Mouse (Mus musculus): ENCODE measurements around the gene Clk2. TPM values are rescaled to one million over a fixed set of nuclear protein-coding genes. Genes with fewer than 3 reads are reported as not detected.
A peak's percentile ranks its signal among the peaks of the same experiment; 100 is the strongest.
"Not testable (repeated sequence)": the region's sequence is repeated elsewhere in the genome, so short reads cannot be mapped to it uniquely, and the experiment has no call there.

The Clk2 gene
- polyA plus RNA-seq, 1 experiment from 2014 or later = 24.8 TPM

DNA sequence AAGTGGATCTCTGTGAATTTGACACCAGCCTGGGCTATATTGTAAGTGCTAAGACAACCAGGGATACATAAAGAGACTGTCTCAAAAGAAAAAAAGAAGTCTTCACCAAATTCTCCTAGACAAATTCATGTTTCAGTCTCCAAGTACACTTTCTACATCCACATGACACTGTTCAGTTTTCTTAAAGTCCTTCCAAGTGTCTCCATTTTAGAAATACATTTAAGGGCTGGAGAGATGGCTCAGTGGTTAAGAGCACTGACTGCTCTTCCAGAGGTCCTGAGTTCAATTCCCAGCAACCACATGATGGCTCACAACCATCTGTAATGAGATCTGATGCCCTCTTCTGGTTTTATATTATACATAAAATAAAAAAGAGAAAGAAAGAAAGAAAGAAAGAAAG, 3.4 kb upstream of the Clk2 start:
- H3K4me2 ChIP-seq; H3K9ac ChIP-seq; H3K4me3 ChIP-seq; ATAC-seq (ENCODE audit: insufficient number of reproducible peaks, low FRiP score); H3K27ac ChIP-seq (ENCODE audit: poor library complexity, severe bottlenecking); H3K9me3 ChIP-seq (replicated peaks); H3K36me3 ChIP-seq: not testable (repeated sequence)
- H3K27me3 ChIP-seq (replicated peaks) = peaks cover 31% of the 10 kb centered on the region
- peaks cover 24% of the 10 kb centered on the region for H3K4me1 ChIP-seq (replicated peaks)

DNA sequence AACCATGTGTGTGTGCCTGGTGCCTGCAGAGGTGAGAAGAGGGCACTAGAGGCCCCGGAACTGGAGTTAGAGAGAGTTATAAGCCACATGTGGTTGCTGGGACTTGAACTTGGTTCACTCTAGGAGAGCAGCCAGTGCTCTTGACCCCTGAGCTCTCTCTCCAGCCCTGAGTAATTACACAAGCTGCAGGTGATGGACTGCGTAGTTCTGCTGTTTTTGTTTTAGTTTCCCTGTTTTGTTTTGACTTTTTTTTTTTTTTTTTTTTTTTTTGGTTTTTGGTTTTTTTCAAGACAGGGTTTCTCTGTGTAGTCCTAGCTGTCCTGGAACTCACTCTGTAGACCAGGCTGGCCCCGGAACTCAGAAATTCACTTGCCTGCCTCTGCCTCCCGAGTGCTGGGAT, 2.8 kb upstream of the Clk2 start:
- no peak overlapping the region for H3K9ac ChIP-seq
- peaks cover 4% of the 10 kb centered on the region for H3K36me3 ChIP-seq
- no peaks in the 10 kb centered on the region for H3K9me3 ChIP-seq (replicated peaks)
- WGBS = 79% methylated on average over 4 of the region's 4 CpGs
- H3K4me1 ChIP-seq (replicated peaks) = peaks cover 28% of the 10 kb centered on the region
- no peak for ATAC-seq (ENCODE audit: insufficient number of reproducible peaks, low FRiP score)
- no peak overlapping the region for H3K4me2 ChIP-seq
- H3K4me3 ChIP-seq = no peak overlapping the region
- peaks cover 30% of the 10 kb centered on the region for H3K27me3 ChIP-seq (replicated peaks)
- no peak overlapping the region for H3K27ac ChIP-seq (ENCODE audit: poor library complexity, severe bottlenecking)

DNA sequence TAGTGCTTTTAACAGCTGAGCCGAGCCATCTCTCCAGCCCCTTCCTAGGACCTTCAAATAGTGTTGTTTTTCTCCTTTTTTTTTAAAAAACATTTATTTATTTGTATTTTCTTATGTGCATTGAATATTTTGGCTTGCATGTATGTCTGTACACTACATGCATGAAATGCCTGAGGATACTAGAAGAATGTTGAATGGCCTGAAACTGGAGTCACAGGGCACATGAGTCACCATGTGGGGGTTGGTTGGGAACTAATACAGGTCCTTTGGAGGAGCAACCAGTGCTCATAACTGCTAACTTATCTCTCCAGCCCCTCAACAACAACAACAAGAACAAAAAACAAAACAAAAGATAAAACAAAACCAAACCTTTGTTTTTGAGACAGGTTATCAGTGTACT, 1.5 kb upstream of the Clk2 start:
- H3K27me3 ChIP-seq (replicated peaks) = peaks cover 18% of the 10 kb centered on the region
- no peak overlapping the region for H3K4me3 ChIP-seq
- ATAC-seq (ENCODE audit: insufficient number of reproducible peaks, low FRiP score) = no peak
- H3K4me2 ChIP-seq = no peak overlapping the region
- peaks cover 28% of the 10 kb centered on the region for H3K4me1 ChIP-seq (replicated peaks)
- H3K36me3 ChIP-seq = peaks cover 15% of the 10 kb centered on the region
- no peaks in the 10 kb centered on the region for H3K9me3 ChIP-seq (replicated peaks)
- whole genome bisulfite sequencing = 78% methylated on average over 1 of the region's 1 CpGs
- no peak overlapping the region for H3K9ac ChIP-seq
- H3K27ac ChIP-seq (ENCODE audit: poor library complexity, severe bottlenecking) = no peak overlapping the region

DNA sequence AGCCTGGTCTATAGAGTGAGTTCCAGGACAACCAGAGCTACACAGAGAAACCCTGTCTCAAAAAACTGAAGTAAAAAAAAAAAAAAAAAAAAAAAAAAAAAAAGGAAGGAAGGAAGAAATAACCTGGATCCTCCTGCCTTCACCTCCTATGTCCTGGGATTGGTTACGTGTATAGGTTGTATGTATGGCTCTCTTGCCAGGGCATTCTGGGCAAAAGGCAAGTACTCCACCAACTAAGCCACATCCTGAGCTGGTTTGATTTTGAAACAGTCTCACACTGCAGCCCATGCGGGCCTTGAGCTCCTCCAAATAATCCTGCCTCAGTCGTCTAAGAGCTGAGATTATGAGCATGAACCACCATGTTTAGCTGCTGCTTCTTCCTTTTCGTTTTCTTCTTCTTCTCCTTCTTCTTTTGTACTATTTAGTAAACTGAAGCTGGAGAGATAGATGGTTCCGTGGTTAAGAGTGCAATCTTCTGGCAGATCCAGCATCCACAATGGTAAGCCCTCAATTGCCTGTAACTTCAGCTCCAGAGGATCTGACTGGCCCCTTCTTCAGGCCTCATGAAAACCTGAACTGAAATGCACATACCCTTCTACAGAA, 851 bp upstream of the Clk2 start:
- peaks cover 21% of the 10 kb centered on the region for H3K36me3 ChIP-seq
- ATAC-seq (ENCODE audit: insufficient number of reproducible peaks, low FRiP score) = no peak
- H3K27me3 ChIP-seq (replicated peaks) = peaks cover 12% of the 10 kb centered on the region
- H3K4me2 ChIP-seq = peak overlapping the region; percentile 85
- no peaks in the 10 kb centered on the region for H3K9me3 ChIP-seq (replicated peaks)
- peaks cover 28% of the 10 kb centered on the region for H3K4me1 ChIP-seq (replicated peaks)
- peak overlapping the region; percentile 85 for H3K4me3 ChIP-seq
- 74% methylated on average over 5 of the region's 5 CpGs for WGBS
- H3K9ac ChIP-seq = peak overlapping the region; percentile 95; the same call in 1 of the 2 replicates
- H3K27ac ChIP-seq (ENCODE audit: poor library complexity, severe bottlenecking) = no peak overlapping the region

DNA sequence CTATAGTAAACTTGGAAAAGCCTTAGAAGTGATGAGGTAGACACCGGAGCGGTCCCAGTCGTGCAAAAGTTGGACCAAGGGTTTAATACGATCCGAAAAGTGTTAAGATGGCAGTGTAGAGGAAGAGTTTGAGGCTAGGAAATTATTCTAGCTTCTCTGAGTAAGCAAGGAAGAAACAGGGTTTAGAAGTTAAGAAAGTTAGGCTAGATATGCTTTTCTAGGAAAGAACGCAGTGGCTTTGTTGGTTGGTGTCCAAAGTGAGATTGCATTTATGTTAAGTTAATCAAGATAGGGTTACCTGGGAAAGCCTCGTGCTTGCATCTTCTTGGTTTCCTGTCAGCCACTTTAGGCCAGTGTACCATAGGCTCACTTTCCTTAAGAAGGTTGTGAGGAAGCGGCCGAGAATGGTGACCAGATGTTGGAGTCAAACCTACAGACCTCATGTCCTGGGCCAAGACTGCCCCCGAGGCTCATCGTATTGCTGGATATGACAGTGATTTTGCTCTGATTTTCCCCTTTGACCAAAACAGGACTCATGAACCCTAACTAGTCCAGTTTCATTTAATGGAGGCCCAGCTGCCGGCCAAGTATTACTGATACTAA, 774 bp downstream of the Clk2 start:
- peaks cover 38% of the 10 kb centered on the region for H3K36me3 ChIP-seq
- H3K9ac ChIP-seq = peak overlapping the region; percentile 95
- H3K27ac ChIP-seq (ENCODE audit: poor library complexity, severe bottlenecking) = peak overlapping the region; percentile 97
- WGBS = 24% methylated on average over 12 of the region's 12 CpGs
- peak overlapping the region; percentile 85 for H3K4me2 ChIP-seq
- ATAC-seq (ENCODE audit: insufficient number of reproducible peaks, low FRiP score) = no peak
- H3K4me1 ChIP-seq (replicated peaks) = peaks cover 16% of the 10 kb centered on the region
- no peaks in the 10 kb centered on the region for H3K27me3 ChIP-seq (replicated peaks)
- peak overlapping the region; percentile 85 for H3K4me3 ChIP-seq
- H3K9me3 ChIP-seq (replicated peaks) = no peaks in the 10 kb centered on the region

DNA sequence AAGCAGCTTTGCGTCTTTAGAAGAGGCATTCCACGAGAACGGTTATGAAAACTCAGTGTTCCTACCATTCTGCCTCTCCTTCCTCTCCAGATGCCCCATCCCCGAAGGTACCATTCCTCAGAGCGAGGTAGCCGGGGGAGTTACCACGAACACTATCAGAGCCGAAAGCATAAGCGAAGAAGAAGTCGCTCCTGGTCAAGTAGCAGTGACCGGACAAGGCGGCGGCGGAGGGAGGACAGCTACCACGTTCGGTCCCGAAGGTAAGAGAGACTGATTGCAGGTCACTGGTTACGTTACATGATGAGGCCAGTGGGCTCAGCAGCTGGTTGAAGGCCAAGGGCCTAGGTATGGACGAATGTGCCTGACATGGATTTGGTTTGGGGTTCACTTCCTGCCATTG, 2.4 kb downstream of the Clk2 start:
- peaks cover 52% of the 10 kb centered on the region for H3K36me3 ChIP-seq

DNA sequence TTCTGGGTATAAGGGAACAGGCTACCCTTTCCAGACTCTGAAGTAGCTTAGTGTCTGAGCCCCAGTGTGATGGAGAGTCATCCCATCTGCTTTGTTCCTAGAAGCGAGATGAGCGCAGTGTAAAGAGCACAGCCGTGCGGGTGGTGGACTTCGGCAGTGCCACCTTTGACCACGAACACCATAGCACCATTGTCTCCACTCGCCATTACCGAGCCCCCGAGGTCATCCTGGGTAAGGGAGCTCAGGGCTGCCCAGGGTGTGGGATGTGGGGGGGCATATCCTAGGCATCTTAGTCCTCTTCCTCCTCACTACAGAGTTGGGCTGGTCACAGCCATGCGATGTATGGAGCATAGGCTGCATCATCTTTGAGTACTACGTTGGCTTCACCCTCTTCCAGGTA, 10.2 kb downstream of the Clk2 start:
- Histone ChIP-seq H3K9me3 (replicated peaks) (no peaks in the 10 kb centered on the region), H3K4me1 (replicated peaks) (peaks cover 12% of the 10 kb centered on the region), H3K36me3 (peaks cover 75% of the 10 kb centered on the region), H3K4me2 (no peak overlapping the region), H3K9ac (no peak overlapping the region), H3K27me3 (replicated peaks) (no peaks in the 10 kb centered on the region), H3K27ac (ENCODE audit: poor library complexity, severe bottlenecking) (no peak overlapping the region), H3K4me3 (no peak overlapping the region)
- ATAC-seq (ENCODE audit: insufficient number of reproducible peaks, low FRiP score) = no peak
- WGBS = 94% methylated on average over 11 of the region's 11 CpGs

More for the DNA sequence above, 2.4 kb downstream of the Clk2 start:
- Histone ChIP-seq H3K4me3 (no peak overlapping the region), H3K4me2 (no peak overlapping the region), H3K27ac (ENCODE audit: poor library complexity, severe bottlenecking) (no peak overlapping the region), H3K9ac (no peak overlapping the region), H3K27me3 (replicated peaks) (no peaks in the 10 kb centered on the region), H3K4me1 (replicated peaks) (peaks cover 16% of the 10 kb centered on the region), H3K9me3 (replicated peaks) (no peaks in the 10 kb centered on the region)
- ATAC-seq (ENCODE audit: insufficient number of reproducible peaks, low FRiP score) = no peak
- WGBS = 93% methylated on average over 19 of the region's 19 CpGs

DNA sequence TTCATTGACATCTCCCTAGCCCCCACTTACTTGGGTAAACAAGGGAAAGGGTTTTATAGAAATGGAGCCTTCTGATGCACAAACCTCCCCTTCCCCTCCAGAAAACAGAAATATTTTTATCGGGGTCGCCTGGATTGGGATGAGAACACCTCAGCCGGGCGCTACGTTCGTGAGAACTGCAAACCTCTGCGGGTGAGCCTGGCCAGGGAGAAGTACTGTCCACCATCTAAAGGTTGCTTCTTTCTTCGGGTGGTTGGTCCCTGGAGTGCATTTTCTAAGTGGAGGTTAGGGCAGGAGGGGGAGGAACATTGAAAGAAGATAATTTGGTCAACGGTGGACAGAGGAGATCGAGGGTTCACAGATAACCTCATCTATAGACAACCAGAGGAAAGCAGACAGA, 10.9 kb downstream of the Clk2 start:
- Histone ChIP-seq H3K27ac (ENCODE audit: poor library complexity, severe bottlenecking) (no peak overlapping the region), H3K9ac (no peak overlapping the region), H3K36me3 (peaks cover 75% of the 10 kb centered on the region), H3K4me3 (no peak overlapping the region), H3K27me3 (replicated peaks) (no peaks in the 10 kb centered on the region), H3K4me2 (no peak overlapping the region), H3K9me3 (replicated peaks) (no peaks in the 10 kb centered on the region), H3K4me1 (replicated peaks) (peaks cover 12% of the 10 kb centered on the region)
- WGBS = 86% methylated on average over 10 of the region's 10 CpGs
- ATAC-seq (ENCODE audit: insufficient number of reproducible peaks, low FRiP score) = no peak

DNA sequence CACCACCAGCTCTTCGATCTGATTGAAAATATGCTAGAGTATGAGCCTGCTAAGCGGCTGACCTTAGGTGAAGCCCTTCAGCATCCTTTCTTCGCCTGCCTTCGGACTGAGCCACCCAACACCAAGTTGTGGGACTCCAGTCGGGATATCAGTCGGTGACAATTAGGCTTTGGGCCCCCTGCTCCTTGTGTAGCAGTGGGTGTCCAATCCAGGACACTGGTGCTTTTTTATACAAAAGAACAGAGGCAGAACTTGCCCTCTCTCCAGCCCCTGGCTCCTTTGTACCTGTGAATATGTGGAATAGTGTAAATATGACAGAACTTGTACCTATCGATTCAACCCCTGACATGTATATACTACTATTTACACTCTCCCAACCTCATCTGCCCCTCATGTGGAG, 11.8 kb downstream of the Clk2 start:
- Histone ChIP-seq H3K4me1 (replicated peaks) (peaks cover 12% of the 10 kb centered on the region), H3K4me2 (no peak overlapping the region), H3K27me3 (replicated peaks) (no peaks in the 10 kb centered on the region), H3K36me3 (peaks cover 76% of the 10 kb centered on the region), H3K27ac (ENCODE audit: poor library complexity, severe bottlenecking) (no peak overlapping the region), H3K4me3 (no peak overlapping the region), H3K9me3 (replicated peaks) (no peaks in the 10 kb centered on the region), H3K9ac (no peak overlapping the region)
- WGBS = 84% methylated on average over 7 of the region's 7 CpGs
- no peak for ATAC-seq (ENCODE audit: insufficient number of reproducible peaks, low FRiP score)

DNA sequence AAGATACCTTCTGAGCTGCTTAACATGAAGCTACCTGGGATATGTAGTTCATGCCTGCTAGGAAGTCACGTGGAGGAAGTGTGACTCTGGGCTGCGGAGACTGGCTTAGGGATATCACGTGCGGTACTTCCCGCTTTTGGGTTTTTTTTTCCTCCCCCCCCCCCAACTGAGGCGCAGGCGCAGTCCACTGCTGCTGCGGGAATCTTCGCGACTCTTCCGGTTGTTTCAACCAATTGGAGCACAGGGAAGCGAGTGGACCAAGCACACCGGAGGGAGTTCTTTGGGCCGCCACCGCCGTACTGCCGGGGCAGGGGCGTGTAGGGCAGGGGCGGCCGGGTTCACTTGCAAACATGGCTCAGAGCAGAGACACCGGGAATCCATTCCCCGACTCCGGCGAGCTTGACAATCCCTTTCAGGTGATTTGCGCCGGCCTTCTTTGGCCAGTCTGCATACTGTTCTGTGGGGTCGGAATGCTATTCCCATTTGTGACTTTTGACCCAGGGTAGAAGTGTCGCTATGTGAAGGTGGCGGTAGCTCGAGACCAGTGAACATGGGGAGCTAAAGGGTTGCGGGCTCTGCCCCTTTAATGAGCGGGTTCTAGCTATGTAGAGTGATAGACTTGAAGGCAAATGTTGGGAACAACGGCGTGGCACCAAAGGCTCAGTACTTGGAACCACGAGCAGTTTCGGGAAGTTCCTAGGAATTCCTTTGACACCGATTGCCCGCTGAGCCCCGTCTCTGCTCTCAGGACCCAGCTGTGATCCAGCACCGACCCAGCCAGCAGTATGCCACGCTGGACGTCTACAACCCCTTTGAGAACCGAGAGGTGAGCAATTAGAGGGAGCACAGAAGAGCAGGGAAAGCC, 12.9 kb downstream of the Clk2 start, which contains the start of gene Scamp3:
Gene Scamp3 (plus strand): TSS at position 232 of the 865 bp plus-strand sequence.
- peak within 1 kb of the TSS; percentile 65 for H3K4me3 ChIP-seq
- peaks cover 12% of the 10 kb centered on the region for H3K4me1 ChIP-seq (replicated peaks)
- H3K27ac ChIP-seq (ENCODE audit: poor library complexity, severe bottlenecking) = peak within 1 kb of the TSS; percentile 59
- H3K4me2 ChIP-seq = peak within 1 kb of the TSS; percentile 81
- no peaks in the 10 kb centered on the region for H3K9me3 ChIP-seq (replicated peaks)
- ATAC-seq (ENCODE audit: insufficient number of reproducible peaks, low FRiP score) = peak; percentile 93
- WGBS = under 1% methylated on average over 43 of the region's 43 CpGs
- H3K36me3 ChIP-seq = peaks cover 77% of the 10 kb centered on the region
- no peaks in the 10 kb centered on the region for H3K27me3 ChIP-seq (replicated peaks)
- peak within 1 kb of the TSS; percentile 80 for H3K9ac ChIP-seq

DNA sequence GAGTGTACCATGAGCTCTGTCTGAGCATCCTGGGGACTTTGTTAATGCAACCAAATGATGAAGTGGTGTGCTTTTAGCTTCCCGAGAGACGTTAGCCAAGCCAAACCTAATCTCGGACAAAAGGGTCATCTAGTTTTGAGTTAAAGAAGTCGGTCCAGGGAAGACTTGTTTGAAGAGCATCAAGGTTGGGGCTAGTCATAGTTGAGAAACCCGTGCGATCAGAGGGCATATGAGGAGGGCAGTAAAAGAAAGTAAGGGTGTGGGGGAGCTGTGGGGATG, 13.5 kb downstream of the Clk2 start:
- no peak for ATAC-seq (ENCODE audit: insufficient number of reproducible peaks, low FRiP score)
- H3K9me3 ChIP-seq (replicated peaks) = no peaks in the 10 kb centered on the region
- no peaks in the 10 kb centered on the region for H3K27me3 ChIP-seq (replicated peaks)
- H3K36me3 ChIP-seq = peaks cover 73% of the 10 kb centered on the region
- H3K9ac ChIP-seq = peak overlapping the region; percentile 80
- H3K4me1 ChIP-seq (replicated peaks) = peaks cover 16% of the 10 kb centered on the region
- H3K4me2 ChIP-seq = peak overlapping the region; percentile 81
- H3K4me3 ChIP-seq = peak overlapping the region; percentile 65
- 7% methylated on average over 6 of the region's 6 CpGs for WGBS
- peak overlapping the region; percentile 59; the same call in 1 of the 2 replicates for H3K27ac ChIP-seq (ENCODE audit: poor library complexity, severe bottlenecking)
